Mouse (Mus musculus): ENCODE data around the gene Als2cr12. TPM values are rescaled to one million over a fixed set of nuclear protein-coding genes. Genes with fewer than 3 reads are reported as not detected.
A peak's percentile ranks its signal among the peaks of the same experiment; 100 is the strongest.
"Not testable (repeated sequence)": the region's sequence is repeated elsewhere in the genome, so short reads cannot be mapped to it uniquely, and the experiment has no call there.

Als2cr12 gene
- total RNA-seq, 2 experiments from 2014 or later: not detected

GRCm38 (mm10) chr1:58621996-58622748, 73.6 kb downstream of the Als2cr12 start:
- peak in 1 of 2 experiments; percentile 50 for DNase-seq (ENCODE audit: extremely low spot score in 1 of 2, low spot score in 2 of 2)
- intact Hi-C loops (cut with DNase I): no loop called here

- intact Hi-C loops (cut with DNase I): no loop called here
- no peak for DNase-seq (ENCODE audit: extremely low spot score in 1 of 2, low spot score in 2 of 2)
Observed at GRCm38 (mm10) chr1:58621251-58621650, 74.5 kb downstream of the Als2cr12 start.

- intact Hi-C loops (cut with DNase I): no loop called here
- DNase-seq (ENCODE audit: extremely low spot score in 1 of 2, low spot score in 2 of 2): peak in 1 of 2 experiments; percentile 30
Observed at GRCm38 (mm10) chr1:58618766-58619165, 77.0 kb downstream of the Als2cr12 start.

GRCm38 (mm10) chr1:58617978-58618668, 77.7 kb downstream of the Als2cr12 start:
- no peak for DNase-seq (ENCODE audit: extremely low spot score in 1 of 2, low spot score in 2 of 2)
- intact Hi-C loops (cut with DNase I): no loop called here

GRCm38 (mm10) chr1:58617076-58617475, 78.7 kb downstream of the Als2cr12 start:
- intact Hi-C loops (cut with DNase I): no loop called here

GRCm38 (mm10) chr1:58616176-58616575, 79.6 kb downstream of the Als2cr12 start:
- intact Hi-C loops (cut with DNase I): no loop called here
- no peak for DNase-seq (ENCODE audit: extremely low spot score in 1 of 2, low spot score in 2 of 2)

More at GRCm38 (mm10) chr1:58617076-58617475, 78.7 kb downstream of the Als2cr12 start:
- no peak for DNase-seq (ENCODE audit: extremely low spot score in 1 of 2, low spot score in 2 of 2)

- intact Hi-C loops (cut with DNase I): no loop called here
- no peak for DNase-seq (ENCODE audit: extremely low spot score in 1 of 2, low spot score in 2 of 2)
Observed at GRCm38 (mm10) chr1:58615146-58615545, 80.6 kb downstream of the Als2cr12 start.

GRCm38 (mm10) chr1:58614424-58614823, 81.4 kb downstream of the Als2cr12 start:
- DNase-seq (ENCODE audit: extremely low spot score in 1 of 2, low spot score in 2 of 2): peak in 1 of 2 experiments; percentile 29
- intact Hi-C loops (cut with DNase I): no loop called here

GRCm38 (mm10) chr1:58613786-58614185, 82.0 kb downstream of the Als2cr12 start:
- no peak for DNase-seq (ENCODE audit: extremely low spot score in 1 of 2, low spot score in 2 of 2)
- intact Hi-C loops (cut with DNase I): no loop called here

GRCm38 (mm10) chr1:58610611-58611010, 85.2 kb downstream of the Als2cr12 start:
- no peak for DNase-seq (ENCODE audit: extremely low spot score in 1 of 2, low spot score in 2 of 2)
- intact Hi-C loops (cut with DNase I): no loop called here

GRCm38 (mm10) chr1:58610166-58610565, 85.6 kb downstream of the Als2cr12 start:
- intact Hi-C loops (cut with DNase I): no loop called here
- no peak for DNase-seq (ENCODE audit: extremely low spot score in 1 of 2, low spot score in 2 of 2)

- intact Hi-C loops (cut with DNase I); DNase-seq (ENCODE audit: extremely low spot score in 1 of 2, low spot score in 2 of 2): not testable (repeated sequence)
Observed at GRCm38 (mm10) chr1:58609591-58609990, 86.2 kb downstream of the Als2cr12 start.

- no peak for DNase-seq (ENCODE audit: extremely low spot score in 1 of 2, low spot score in 2 of 2)
- intact Hi-C loops (cut with DNase I): no loop called here
Observed at GRCm38 (mm10) chr1:58603738-58604137, 92.1 kb downstream of the Als2cr12 start.

- intact Hi-C loops (cut with DNase I): no loop called here
- DNase-seq (ENCODE audit: extremely low spot score in 1 of 2, low spot score in 2 of 2): no peak
Observed at GRCm38 (mm10) chr1:58602681-58603080, 93.1 kb downstream of the Als2cr12 start.

Other genes starting within 250 kb of the Als2cr12 start
- gene Orc2, start 190.9 kb downstream of the Als2cr12 start, total RNA-seq (2021): 10 to 100 TPM; 19.2 to 20.2 TPM
- gene Fam126b, start 109.7 kb downstream of the Als2cr12 start, total RNA-seq (2021): 10 to 100 TPM; 68.6 to 70.4 TPM
- gene Ndufb3, start 109.6 kb downstream of the Als2cr12 start, total RNA-seq (2021): 10 to 100 TPM; 91.0 to 99.5 TPM
- 10 to 100 TPM; 24.8 to 28.1 TPM for gene Cflar, start 15.5 kb upstream of the Als2cr12 start, total RNA-seq (2021)
- 1 to 10 TPM; 3.7 to 4.0 TPM for gene Casp8, start 99.4 kb upstream of the Als2cr12 start, total RNA-seq (2021)